Mouse (Mus musculus) urinary bladder, postnatal 0 days (tissue): ENCODE data around the gene Selenos. TPM values are rescaled to one million over a fixed set of nuclear protein-coding genes. Genes with fewer than 3 reads are reported as not detected.

Source experiments
- polyA plus RNA-seq: library from polyadenylated mRNA; unstranded; fragments of >200 nt; fragmentation: Nextera tagmentation; extraction: Ambion mirVana; gene quantifications from 2 replicates; pipeline ENCODE4 v1.2.1, GENCODE M21; 2015

Selenos gene
- 88.3 and 101 TPM in 2 replicates for polyA plus RNA-seq

GRCm38 (mm10) chr7:66079364-66080230 is at the start of gene Selenos:
Gene Selenos, plus strand, starts transcription at chr7:66079649.

GRCm38 (mm10) chr7:66043552-66044459 is 35.6 kb upstream of the Selenos start, which contains the start of gene Gm45213:
Gene Gm45213, plus strand, starts transcription at chr7:66043602.

DNA sequence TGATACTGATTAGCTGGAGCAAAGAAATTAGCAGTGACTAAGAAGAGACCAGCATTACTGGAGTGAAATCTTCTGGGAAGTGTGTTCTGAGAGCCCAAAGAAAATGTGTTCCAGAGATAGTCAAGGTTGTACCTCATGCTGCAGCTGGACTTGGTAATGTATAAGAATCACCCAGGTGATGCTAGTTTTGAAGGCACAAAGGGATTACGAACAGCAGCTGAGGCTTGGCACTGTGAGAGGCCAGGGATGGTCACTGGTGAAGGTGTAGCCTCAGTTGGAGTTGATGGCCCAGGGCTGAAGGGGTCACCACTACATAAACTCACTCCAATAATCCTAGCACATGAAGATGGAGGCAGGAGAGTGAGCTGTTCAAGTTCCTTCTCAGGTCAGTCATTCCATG is 20.7 kb upstream of the Selenos start, which contains the start of gene Snrpa1:
Gene Snrpa1, plus strand, starts transcription at position 301 of the 400 bp plus-strand sequence.

GRCm38 (mm10) chr7:66108961-66109854 is 29.8 kb downstream of the Selenos start, which contains the start of gene Chsy1:
Gene Chsy1, plus strand, starts transcription at chr7:66109515.

Other genes starting within 250 kb of the Selenos start
- 0.94 and 0.95 TPM in 2 replicates for gene Pcsk6, start 217.9 kb upstream of the Selenos start, polyA plus RNA-seq
- gene Gm45213, start 36.0 kb upstream of the Selenos start, polyA plus RNA-seq: not detected in 2 replicates
- 65.9 and 74.3 TPM in 2 replicates for gene Snrpa1, start 20.6 kb upstream of the Selenos start, polyA plus RNA-seq
- 6.3 and 6.8 TPM in 2 replicates for gene Chsy1, start 29.9 kb downstream of the Selenos start, polyA plus RNA-seq